Mouse (Mus musculus): Measurements from ENCODE around the gene Brinp3. TPM values are rescaled to one million over a fixed set of nuclear protein-coding genes. Genes with fewer than 3 reads are reported as not detected.

Brinp3 gene
- polyA plus RNA-seq, 1 experiment = not detected

DNA sequence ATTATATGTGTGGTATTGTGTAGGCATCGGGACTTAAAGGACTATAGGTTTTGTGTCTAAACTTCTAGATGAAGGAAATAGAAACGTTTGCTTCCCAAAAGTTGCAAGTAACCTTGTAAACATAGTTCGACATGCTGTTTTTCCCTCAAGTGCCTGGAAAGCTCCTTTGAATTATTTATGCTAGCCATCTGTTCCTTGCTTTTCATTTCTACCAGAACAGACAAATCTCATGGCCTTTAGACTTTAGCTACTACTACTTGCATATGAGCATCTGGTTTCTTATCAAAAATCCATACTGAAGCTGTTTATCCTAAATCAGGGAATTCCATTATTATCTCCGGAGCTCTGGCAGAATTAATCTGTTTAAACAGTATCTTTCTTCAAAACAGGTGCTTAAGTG, 288.7 kb downstream of the Brinp3 start:
- Histone ChIP-seq H3K4me1 (ENCODE audit: control insufficient read depth, insufficient read depth, low read length) (no peaks in the 10 kb centered on the region), H3K4me3 (ENCODE audit: insufficient read depth, low read length) (no peak overlapping the region), H3K27ac (ENCODE audit: insufficient read depth, low read depth, low read length) (no peak overlapping the region)
- TF ChIP-seq CTCF (IDR thresholded peaks at IDR 0.05; ENCODE audit: low read depth, low read length) (no peak), POLR2A (IDR thresholded peaks at IDR 0.05; ENCODE audit: borderline replicate concordance, low read depth, low read length) (no peak)

GRCm38 (mm10) chr1:146787236-146787635, 292.7 kb downstream of the Brinp3 start:
- no peak for TF ChIP-seq CTCF (IDR thresholded peaks at IDR 0.05; ENCODE audit: low read depth, low read length)
- Histone ChIP-seq H3K4me1 (ENCODE audit: control insufficient read depth, insufficient read depth, low read length) (no peaks in the 10 kb centered on the region), H3K27ac (ENCODE audit: insufficient read depth, low read depth, low read length) (no peak overlapping the region), H3K4me3 (ENCODE audit: insufficient read depth, low read length) (no peak overlapping the region)

DNA sequence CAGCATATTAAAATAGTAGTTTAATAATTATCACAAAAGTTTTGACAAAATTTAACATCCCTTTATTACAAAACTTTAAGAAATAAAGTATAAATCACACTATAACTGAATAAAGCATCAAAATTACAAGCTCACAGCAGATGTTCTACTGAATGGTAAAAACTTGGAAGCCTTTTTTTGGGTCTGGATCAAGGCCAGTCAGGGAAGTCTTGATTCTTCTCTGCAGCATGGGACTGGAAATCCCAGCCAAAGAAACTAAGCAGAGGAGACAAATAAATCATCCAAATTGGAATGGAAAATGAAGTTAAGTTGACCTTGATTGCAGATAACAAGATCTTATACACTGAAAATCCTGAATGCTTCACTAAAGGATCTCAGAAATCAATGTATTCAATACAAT, 298.3 kb downstream of the Brinp3 start:
- TF ChIP-seq CTCF (IDR thresholded peaks at IDR 0.05; ENCODE audit: low read depth, low read length) (no peak), POLR2A (IDR thresholded peaks at IDR 0.05; ENCODE audit: borderline replicate concordance, low read depth, low read length) (no peak)
- Histone ChIP-seq H3K4me3 (ENCODE audit: insufficient read depth, low read length) (no peak overlapping the region), H3K4me1 (ENCODE audit: control insufficient read depth, insufficient read depth, low read length) (no peaks in the 10 kb centered on the region), H3K27ac (ENCODE audit: insufficient read depth, low read depth, low read length) (no peak overlapping the region)

GRCm38 (mm10) chr1:146799986-146800553, 305.5 kb downstream of the Brinp3 start:
- Histone ChIP-seq H3K4me1 (ENCODE audit: control insufficient read depth, insufficient read depth, low read length) (no peaks in the 10 kb centered on the region), H3K4me3 (ENCODE audit: insufficient read depth, low read length) (no peak overlapping the region), H3K27ac (ENCODE audit: insufficient read depth, low read depth, low read length) (no peak overlapping the region)
- TF ChIP-seq CTCF (IDR thresholded peaks at IDR 0.05; ENCODE audit: low read depth, low read length) = no peak
- TF ChIP-seq POLR2A (IDR thresholded peaks at IDR 0.05; ENCODE audit: borderline replicate concordance, low read depth, low read length) = no peak

- Histone ChIP-seq H3K4me1 (ENCODE audit: control insufficient read depth, insufficient read depth, low read length) (no peaks in the 10 kb centered on the region), H3K27ac (ENCODE audit: insufficient read depth, low read depth, low read length) (no peak overlapping the region), H3K4me3 (ENCODE audit: insufficient read depth, low read length) (no peak overlapping the region)
- TF ChIP-seq CTCF (IDR thresholded peaks at IDR 0.05; ENCODE audit: low read depth, low read length) (no peak), POLR2A (IDR thresholded peaks at IDR 0.05; ENCODE audit: borderline replicate concordance, low read depth, low read length) (no peak)
These were observed 307.3 kb downstream of the Brinp3 start for GRCm38 (mm10) chr1:146801821-146802220.

- H3K4me1 ChIP-seq (ENCODE audit: control insufficient read depth, insufficient read depth, low read length) = no peaks in the 10 kb centered on the region
- no peak overlapping the region for H3K27ac ChIP-seq (ENCODE audit: insufficient read depth, low read depth, low read length)
- H3K4me3 ChIP-seq (ENCODE audit: insufficient read depth, low read length) = no peak overlapping the region
- TF ChIP-seq CTCF (IDR thresholded peaks at IDR 0.05; ENCODE audit: low read depth, low read length) (no peak), POLR2A (IDR thresholded peaks at IDR 0.05; ENCODE audit: borderline replicate concordance, low read depth, low read length) (no peak)
These were observed 313.2 kb downstream of the Brinp3 start for GRCm38 (mm10) chr1:146807765-146808164.

DNA sequence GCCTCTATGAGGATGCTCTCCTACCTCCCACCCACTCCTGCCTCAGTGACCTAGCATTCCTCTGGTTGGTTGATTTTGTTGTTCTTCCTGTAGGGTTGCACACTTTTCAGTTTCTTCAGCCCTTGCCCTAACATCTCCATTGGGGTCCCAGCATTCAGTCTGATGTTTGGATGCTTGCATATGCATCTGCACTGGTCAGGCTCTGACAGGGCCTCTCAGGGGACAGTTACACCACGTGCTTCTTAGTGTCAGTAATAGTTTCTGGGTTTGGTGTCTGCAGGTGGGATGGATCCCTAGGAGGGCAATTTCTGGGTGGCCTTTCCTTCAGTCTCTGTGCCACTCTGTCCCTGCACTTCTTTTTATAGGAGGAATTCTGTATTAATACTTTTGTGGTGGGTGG, 339.3 kb downstream of the Brinp3 start:
- Histone ChIP-seq H3K27ac (ENCODE audit: insufficient read depth, low read depth, low read length) (no peak overlapping the region), H3K4me3 (ENCODE audit: insufficient read depth, low read length) (no peak overlapping the region), H3K4me1 (ENCODE audit: control insufficient read depth, insufficient read depth, low read length) (no peaks in the 10 kb centered on the region)
- no peak for TF ChIP-seq POLR2A (IDR thresholded peaks at IDR 0.05; ENCODE audit: borderline replicate concordance, low read depth, low read length)
- no peak for TF ChIP-seq CTCF (IDR thresholded peaks at IDR 0.05; ENCODE audit: low read depth, low read length)

- TF ChIP-seq POLR2A (IDR thresholded peaks at IDR 0.05; ENCODE audit: borderline replicate concordance, low read depth, low read length) = no peak
- Histone ChIP-seq H3K4me1 (ENCODE audit: control insufficient read depth, insufficient read depth, low read length) (no peaks in the 10 kb centered on the region), H3K27ac (ENCODE audit: insufficient read depth, low read depth, low read length) (no peak overlapping the region), H3K4me3 (ENCODE audit: insufficient read depth, low read length) (no peak overlapping the region)
These were observed 349.5 kb downstream of the Brinp3 start for GRCm38 (mm10) chr1:146844087-146844486.

DNA sequence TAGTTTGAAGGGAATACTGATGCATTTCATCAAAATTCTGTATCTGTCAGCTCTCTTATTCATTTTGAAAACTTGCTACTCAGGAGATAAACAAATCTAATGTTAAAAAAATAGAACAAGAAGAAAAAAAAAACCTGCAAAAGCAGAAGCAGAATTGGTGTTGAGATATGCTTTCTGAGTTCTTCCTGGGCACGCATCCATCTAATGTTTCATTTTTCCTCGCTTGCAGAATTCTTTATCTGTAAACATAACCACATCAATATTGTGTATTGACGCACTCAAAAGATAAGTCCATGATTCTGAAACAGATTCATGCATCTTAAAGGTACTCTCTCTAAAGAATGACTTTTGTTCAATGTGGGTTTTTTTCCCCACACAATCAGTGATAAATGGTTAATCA, 354.3 kb downstream of the Brinp3 start:
- H3K4me3 ChIP-seq (ENCODE audit: insufficient read depth, low read length) = no peak overlapping the region
- H3K4me1 ChIP-seq (ENCODE audit: control insufficient read depth, insufficient read depth, low read length) = no peaks in the 10 kb centered on the region
- H3K27ac ChIP-seq (ENCODE audit: insufficient read depth, low read depth, low read length) = no peak overlapping the region
- TF ChIP-seq CTCF (IDR thresholded peaks at IDR 0.05; ENCODE audit: low read depth, low read length) (no peak), POLR2A (IDR thresholded peaks at IDR 0.05; ENCODE audit: borderline replicate concordance, low read depth, low read length) (no peak)

DNA sequence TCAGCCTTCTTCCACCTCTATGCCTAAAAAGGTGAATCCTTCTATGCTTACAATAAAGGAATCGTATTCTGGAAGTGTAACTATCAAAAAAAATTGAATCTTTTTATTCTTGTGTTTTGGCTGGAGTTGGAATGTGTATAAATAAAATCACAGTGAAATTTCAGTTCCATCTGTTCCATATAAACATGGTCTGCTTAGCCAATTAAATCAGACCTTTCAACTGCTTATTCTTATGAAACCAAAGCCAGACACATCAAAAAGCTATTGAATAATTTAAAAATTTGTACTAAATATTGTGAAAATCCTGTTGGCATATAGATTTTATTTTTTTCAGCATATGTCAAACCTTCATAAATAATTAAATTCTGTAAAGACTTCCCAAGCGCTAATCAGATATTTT, 355.6 kb downstream of the Brinp3 start:
- no peak overlapping the region for H3K4me3 ChIP-seq (ENCODE audit: insufficient read depth, low read length)
- H3K27ac ChIP-seq (ENCODE audit: insufficient read depth, low read depth, low read length) = no peak overlapping the region
- TF ChIP-seq POLR2A (IDR thresholded peaks at IDR 0.05; ENCODE audit: borderline replicate concordance, low read depth, low read length) (no peak), CTCF (IDR thresholded peaks at IDR 0.05; ENCODE audit: low read depth, low read length) (no peak)
- H3K4me1 ChIP-seq (ENCODE audit: control insufficient read depth, insufficient read depth, low read length) = no peaks in the 10 kb centered on the region

DNA sequence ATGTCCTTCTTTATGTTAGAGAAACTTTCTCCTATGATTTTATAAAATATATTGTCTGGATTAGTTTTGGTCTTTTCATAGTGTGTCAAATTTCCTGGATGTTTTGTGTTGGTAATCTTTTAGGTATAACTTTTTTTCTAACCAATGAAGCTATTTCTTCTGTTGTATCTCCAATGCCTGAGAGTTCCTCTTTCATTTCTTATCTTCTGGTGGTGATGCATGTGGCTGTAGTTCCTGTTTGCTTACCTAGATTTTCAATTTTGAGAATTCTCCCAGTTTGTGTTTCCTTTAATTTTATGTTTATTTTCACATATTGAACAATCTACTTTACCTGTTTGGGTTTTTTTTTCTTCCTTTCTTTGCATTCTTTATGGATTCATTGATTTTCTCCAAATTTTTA, 404.1 kb downstream of the Brinp3 start:
- Histone ChIP-seq H3K4me3 (ENCODE audit: insufficient read depth, low read length) (no peak overlapping the region), H3K27ac (ENCODE audit: insufficient read depth, low read depth, low read length) (no peak overlapping the region), H3K4me1 (ENCODE audit: control insufficient read depth, insufficient read depth, low read length) (no peaks in the 10 kb centered on the region)
- no peak for TF ChIP-seq CTCF (IDR thresholded peaks at IDR 0.05; ENCODE audit: low read depth, low read length)
- no peak for TF ChIP-seq POLR2A (IDR thresholded peaks at IDR 0.05; ENCODE audit: borderline replicate concordance, low read depth, low read length)

Measured in bone marrow macrophage, adult 2 months (primary cell).